ENCODE assay signal across 8 mouse cellular contexts in genomic region chr13:98890871-98891219, GRCm38 (mm10). TPM values are rescaled to one million over a fixed set of nuclear protein-coding genes. Genes with fewer than 3 reads are reported as not detected.
DNase-seq lines count a peak whose midpoint lies in the region; ATAC-seq lines count a peak whose summit lies in the region.

No protein-coding gene starts in this region.

- ATAC-seq in common myeloid progenitor, adult 5-6 weeks (replicated peaks; ENCODE audit: low read depth, poor library complexity, severe bottlenecking) = peak; percentile 87
- peak; percentile 83 for ATAC-seq in megakaryocyte progenitor cell, adult 5-6 weeks (replicated peaks; ENCODE audit: poor library complexity)

- peak; percentile 88 for DNase-seq in ZHBTc4 (ENCODE audit: low read depth, low spot score)
- DNase-seq in gastrocnemius, adult 8-10 months (ENCODE audit: low spot score in 2 of 2) = peak; percentile 75 to 77
- DNase-seq in induced T-regulatory cell, adult 2 months (ENCODE audit: low read depth) = peak; percentile 82
- DNase-seq in left cerebral cortex, adult 9 months (ENCODE audit: low spot score in 2 of 2) = peak; percentile 37 to 83
- DNase-seq in right cerebral cortex, postnatal 14 days = peak; percentile 75
- peak; percentile 82 to 86 for DNase-seq in urinary bladder, postnatal 36 days (ENCODE audit: low spot score in 2 of 2)

RNA-seq across cellular contexts. Expression of gene Tnpo1, which starts 35.3 kb away (rescaled TPM):
- 133 and 147 TPM in 2 replicates for total RNA-seq in common myeloid progenitor, adult 5-6 weeks (2017)
- total RNA-seq in gastrocnemius, adult 8-10 months (2022) = 10 to 100 TPM; 30.7 to 34.4 (median 31.1) TPM
- 119 and 129 TPM in 2 replicates for total RNA-seq in megakaryocyte progenitor cell, adult 5-6 weeks (2015)
- 108 and 129 TPM in 2 replicates for total RNA-seq in megakaryocyte progenitor cell, adult 5-6 weeks (2017)

Comparison
In these comparisons a context has a peak if more than half of its experiments do, and no peak if none do; other contexts are left out.
1. Peak in every context shown above with its lines: DNase-seq and ATAC-seq.